Mouse (Mus musculus) heart, adult 10 weeks (tissue): Measurements from ENCODE around the gene Ccr6. TPM values are rescaled to one million over a fixed set of nuclear protein-coding genes. Genes with fewer than 3 reads are reported as not detected.

Experiments
- polyA plus RNA-seq: library from polyadenylated mRNA; stranded (reverse); fragments of 350-450 nt; fragmentation: Illumina TruSeq; extraction: RNeasy Lipid Tissue Mini Kit (QIAGEN cat#74804); gene quantifications from one replicate; pipeline ENCODE4 v1.2.3, GENCODE M21; 2014; ENCODE audit warnings: low read depth, low replicate concordance

The Ccr6 gene
- polyA plus RNA-seq = not detected

GRCm38 (mm10) chr17:8235743-8236142 lies at the start of gene Ccr6:
Ccr6 (plus strand) TSS chr17:8236043.

DNA sequence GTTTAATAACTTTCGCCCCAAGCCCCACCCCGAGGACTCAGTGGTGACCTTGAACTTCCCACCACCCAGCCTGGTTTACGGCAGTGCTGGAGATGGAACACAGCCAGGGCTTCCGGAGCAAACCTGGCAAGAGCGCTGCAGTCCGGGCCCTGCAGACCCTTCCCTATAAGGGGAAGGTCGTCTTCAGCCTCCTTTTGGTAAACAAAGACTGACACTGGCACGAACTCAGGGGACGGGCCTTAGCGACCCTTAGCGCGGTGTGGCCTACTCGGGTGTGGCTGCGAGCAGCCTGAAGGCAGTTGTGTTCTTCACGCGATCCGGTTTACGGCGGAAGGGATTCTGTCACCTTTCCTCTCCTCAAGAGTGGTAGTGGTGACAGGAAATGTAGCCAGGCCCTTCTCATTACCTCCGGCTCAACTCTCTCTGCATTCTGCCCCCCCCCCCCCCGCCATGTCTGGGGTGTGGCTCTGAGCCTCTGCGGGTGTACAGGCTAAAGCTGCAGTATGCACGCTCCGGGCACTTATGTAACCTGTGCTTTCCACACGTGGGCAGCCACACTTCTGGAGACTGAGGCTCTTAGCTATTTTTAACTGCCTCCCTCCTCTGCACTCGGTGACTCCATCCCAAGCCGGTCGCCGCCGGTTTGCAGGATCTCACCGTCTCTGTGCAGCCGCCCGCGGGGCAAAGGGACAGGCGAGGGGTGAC lies 47.1 kb downstream of the Ccr6 start, which contains the start of gene Mpc1:
Mpc1 (plus strand) TSS at position 84 of the 705 bp plus-strand sequence.

Other genes with a start within 250 kb of the Ccr6 start
- gene Gm49673, start 88.3 kb upstream of the Ccr6 start, polyA plus RNA-seq = not detected
- 23.3 TPM for gene Rnaset2a, start 87.9 kb upstream of the Ccr6 start, polyA plus RNA-seq
- gene Fgfr1op, start 70.5 kb upstream of the Ccr6 start, polyA plus RNA-seq = 15.0 TPM
- 1,010 TPM for gene Mpc1, start 46.9 kb downstream of the Ccr6 start, polyA plus RNA-seq
- 29.1 TPM for gene Sft2d1, start 75.1 kb downstream of the Ccr6 start, polyA plus RNA-seq
- gene Prr18, start 101.4 kb downstream of the Ccr6 start, polyA plus RNA-seq = not detected
- 1.9 TPM for gene T2, start 119.9 kb downstream of the Ccr6 start, polyA plus RNA-seq
- not detected for gene T, start 198.4 kb downstream of the Ccr6 start, polyA plus RNA-seq